Mouse (Mus musculus) heart, embryonic 15.5 days (tissue): ENCODE data around the gene Acvrl1. TPM values are rescaled to one million over a fixed set of nuclear protein-coding genes. Genes with fewer than 3 reads are reported as not detected.

Source experiments
- microRNA-seq: library from miRNA; unstranded; fragments of <30 nt; microRNA quantifications from one replicate; pipeline ENCODE4, GENCODE M21; 2016
- polyA plus RNA-seq: library from polyadenylated mRNA; unstranded; fragments of >200 nt; fragmentation: Nextera tagmentation; extraction: Ambion mirVana; gene quantifications from 2 replicates; pipeline ENCODE4 v1.2.1, GENCODE M21; 2015

Acvrl1 gene
- polyA plus RNA-seq, 1 experiment from 2014 or later = 13.1 TPM

Small RNAs within 50 kb of the gene (microRNA-seq; reads per million reads assigned to microRNA genes)
- gene Mir6962 = not detected

Other genes starting within 250 kb of the Acvrl1 start
- not detected in 2 replicates for gene Gm47841, start 81.1 kb upstream of the Acvrl1 start, polyA plus RNA-seq
- gene Fignl2, start 50.0 kb upstream of the Acvrl1 start, polyA plus RNA-seq = 0.03 and 0.10 TPM in 2 replicates
- gene Ankrd33, start 12.8 kb upstream of the Acvrl1 start, polyA plus RNA-seq = not detected in 2 replicates
- gene Acvr1b, start 45.5 kb downstream of the Acvrl1 start, polyA plus RNA-seq = 5.8 and 6.9 TPM in 2 replicates
- gene Grasp, start 95.7 kb downstream of the Acvrl1 start, polyA plus RNA-seq = 3.3 and 5.0 TPM in 2 replicates
- gene Nr4a1, start 125.7 kb downstream of the Acvrl1 start, polyA plus RNA-seq = 10.6 and 12.5 TPM in 2 replicates
- 52.0 and 59.9 TPM in 2 replicates for gene Atg101, start 155.8 kb downstream of the Acvrl1 start, polyA plus RNA-seq
- 3.1 and 4.8 TPM in 2 replicates for gene 6030408B16Rik, start 164.7 kb downstream of the Acvrl1 start, polyA plus RNA-seq
- 7.4 and 8.1 TPM in 2 replicates for gene Krt80, start 241.6 kb downstream of the Acvrl1 start, polyA plus RNA-seq